Mouse (Mus musculus): Measurements from ENCODE around the gene Yjefn3.

- TF ChIP-seq CTCF (IDR thresholded peaks at IDR 0.05; ENCODE audit: control insufficient read depth, insufficient read depth, insufficient replicate concordance, low read depth, low read length) (peak; percentile 62; the same call in 1 of the 2 replicates), POLR2A (IDR thresholded peaks at IDR 0.05; ENCODE audit: control insufficient read depth, low read depth, low read length) (no peak)
Measured at GRCm38 (mm10) chr8:69849899-69850298, 52.6 kb downstream of the Yjefn3 start.

All from testis, adult 2 months (tissue).